Mouse (Mus musculus): ENCODE measurements around the gene B4galnt2. TPM values are rescaled to one million over a fixed set of nuclear protein-coding genes. Genes with fewer than 3 reads are reported as not detected.
"Not testable (repeated sequence)": the region's sequence is repeated elsewhere in the genome, so short reads cannot be mapped to it uniquely, and the experiment has no call there.

Gene B4galnt2
- total and polyA plus RNA-seq, 3 experiments, result 0.34 to 1.9 (median 0.42) TPM

DNA sequence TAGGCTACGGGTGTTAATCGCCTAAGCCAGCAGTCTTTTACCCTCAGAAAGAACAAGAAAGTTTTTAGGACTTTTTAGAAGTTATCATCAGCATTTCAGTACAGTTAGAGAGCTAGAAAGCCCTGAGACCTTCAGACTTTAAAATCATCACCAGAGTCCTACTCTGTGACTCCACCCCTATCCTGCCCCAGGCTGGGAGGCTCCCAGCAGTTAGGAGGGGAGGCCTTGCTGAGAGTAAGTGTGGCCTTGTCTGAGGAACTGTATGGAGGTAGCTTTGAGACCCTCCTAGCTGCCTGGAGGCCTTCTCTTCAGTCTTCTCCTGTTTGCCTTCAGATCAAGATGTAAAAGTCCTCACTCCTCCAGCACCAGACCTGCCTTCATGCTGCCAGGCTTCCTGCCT lies 9.5 kb upstream of the B4galnt2 start:
- TF ChIP-seq E2F4 (IDR thresholded peaks at IDR 0.05; ENCODE audit: insufficient replicate concordance, low read depth, low read length) (no peak), SIN3A (IDR thresholded peaks at IDR 0.05; ENCODE audit: low read length) (no peak), MEF2A (IDR thresholded peaks at IDR 0.05; ENCODE audit: borderline replicate concordance, low read depth, low read length) (no peak), CTCF (conservative IDR thresholded peaks at IDR 0.05 in 1 of 2, IDR thresholded peaks at IDR 0.05 in 1 of 2; ENCODE audit: low read depth in 2 of 2, low read length in 2 of 2) (no peak), EP300 (IDR thresholded peaks at IDR 0.05; ENCODE audit: low read length) (no peak), CHD1 (IDR thresholded peaks at IDR 0.05; ENCODE audit: low read depth, low read length) (no peak), PAX5 (IDR thresholded peaks at IDR 0.05; ENCODE audit: low read length) (no peak), SMC3 (IDR thresholded peaks at IDR 0.05; ENCODE audit: low read depth, low read length) (no peak), NELFE (IDR thresholded peaks at IDR 0.05; ENCODE audit: low read depth, low read length) (no peak), MAX (IDR thresholded peaks at IDR 0.05; ENCODE audit: low read length) (no peak), JUN (IDR thresholded peaks at IDR 0.05; ENCODE audit: insufficient read depth, low read depth, low read length) (no peak), MAZ (IDR thresholded peaks at IDR 0.05; ENCODE audit: low read depth, low read length) (no peak), ELF1 (IDR thresholded peaks at IDR 0.05; ENCODE audit: low read depth, low read length) (no peak), ETS1 (conservative IDR thresholded peaks at IDR 0.05; ENCODE audit: low read depth, low read length) (no peak), GABPA (IDR thresholded peaks at IDR 0.05; ENCODE audit: insufficient replicate concordance, low read depth, low read length) (no peak), BHLHE40 (IDR thresholded peaks at IDR 0.05; ENCODE audit: low read depth, low read length) (no peak), POLR2AphosphoS2 (IDR thresholded peaks at IDR 0.05; ENCODE audit: low read depth, low read length) (no peak), HCFC1 (IDR thresholded peaks at IDR 0.05; ENCODE audit: low read depth, low read length) (no peak)
- H3K4me3 ChIP-seq (replicated peaks in 1 of 3; ENCODE audit: low read depth in 2 of 3, low read length in 2 of 3, poor library complexity in 1 of 3), result no peak overlapping the region
- H3K9ac ChIP-seq (ENCODE audit: insufficient read depth, low read depth), result no peak overlapping the region
- no peak overlapping the region for H3K27ac ChIP-seq (ENCODE audit: insufficient read depth, low read depth)
- in situ Hi-C loops (cut with MboI; ENCODE audit: low pct_ligation_motif_present, low pct_unique_long_range_greater_than_20kb, low sequenced_read_pairs) (no loop called here), dilution Hi-C loops (cut with MboI; ENCODE audit: extremely low pct_ligation_motif_present, extremely low pct_unique_long_range_greater_than_20kb, low sequenced_read_pairs) (no loop called here)
- peaks cover 0 to 3% of the 10 kb centered on the region in 2 experiments; a peak in 1 of 4 replicates for H3K4me1 ChIP-seq (ENCODE audit: control insufficient read depth in 1 of 2, insufficient read depth in 2 of 2)
- H3K36me3 ChIP-seq (replicated peaks in 1 of 2; ENCODE audit: control insufficient read depth in 1 of 2, insufficient read depth in 1 of 2, low read length in 1 of 2), result no peaks in the 10 kb centered on the region
- H3K79me2 ChIP-seq (replicated peaks; ENCODE audit: control insufficient read depth, extremely low read depth, insufficient read depth, poor library complexity, severe bottlenecking), result no peaks in the 10 kb centered on the region
- H3K27me3 ChIP-seq (replicated peaks), result peaks cover 55% of the 10 kb centered on the region
- peaks cover 24% of the 10 kb centered on the region for H3K9me3 ChIP-seq (replicated peaks; ENCODE audit: low read length)
- no peak for DNase-seq (ENCODE audit: extremely low read depth)
- H3K4me2 ChIP-seq (ENCODE audit: insufficient read depth, low read depth, poor library complexity, severe bottlenecking), result no peak overlapping the region

DNA sequence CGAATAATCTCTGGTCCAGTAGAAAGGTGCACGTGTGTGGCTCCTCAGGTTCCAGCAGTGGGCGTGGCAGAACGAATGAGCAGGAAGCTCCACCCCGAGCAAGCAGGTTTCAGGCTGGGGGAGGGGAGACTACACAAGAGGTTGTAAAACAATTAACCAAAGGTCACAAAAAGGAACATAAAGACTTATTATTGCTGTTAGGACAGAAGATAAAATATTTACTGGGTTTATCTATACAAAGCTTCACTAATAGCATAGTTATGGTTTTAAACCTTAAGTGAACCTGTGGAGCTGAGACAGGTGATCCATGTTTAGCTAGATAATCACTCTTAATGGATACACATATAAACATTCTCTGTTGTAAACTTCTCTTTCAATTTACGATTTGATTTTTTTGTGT lies 8.8 kb upstream of the B4galnt2 start:
- H3K4me3 ChIP-seq (replicated peaks in 1 of 3; ENCODE audit: low read depth in 2 of 3, low read length in 2 of 3, poor library complexity in 1 of 3); H3K79me2 ChIP-seq (replicated peaks; ENCODE audit: control insufficient read depth, extremely low read depth, insufficient read depth, poor library complexity, severe bottlenecking); H3K9ac ChIP-seq (ENCODE audit: insufficient read depth, low read depth); in situ Hi-C loops (cut with MboI; ENCODE audit: low pct_ligation_motif_present, low pct_unique_long_range_greater_than_20kb, low sequenced_read_pairs); H3K36me3 ChIP-seq (replicated peaks in 1 of 2; ENCODE audit: control insufficient read depth in 1 of 2, insufficient read depth in 1 of 2, low read length in 1 of 2); H3K4me2 ChIP-seq (ENCODE audit: insufficient read depth, low read depth, poor library complexity, severe bottlenecking); dilution Hi-C loops (cut with MboI; ENCODE audit: extremely low pct_ligation_motif_present, extremely low pct_unique_long_range_greater_than_20kb, low sequenced_read_pairs); DNase-seq (ENCODE audit: extremely low read depth); H3K27ac ChIP-seq (ENCODE audit: insufficient read depth, low read depth); H3K4me1 ChIP-seq (ENCODE audit: control insufficient read depth in 1 of 2, insufficient read depth in 2 of 2): not testable (repeated sequence)
- Histone ChIP-seq H3K27me3 (replicated peaks) (peaks cover 61% of the 10 kb centered on the region), H3K9me3 (replicated peaks; ENCODE audit: low read length) (peaks cover 21% of the 10 kb centered on the region)

Data from CH12.LX (cell line).